Mouse (Mus musculus) stomach, postnatal 0 days (tissue): Measurements from ENCODE around the gene Car5b. TPM values are rescaled to one million over a fixed set of nuclear protein-coding genes. Genes with fewer than 3 reads are reported as not detected.

Experiments
- ATAC-seq: fragments of 200-750 bp; cut with Nextera tagmentation; 2 replicates; pipeline ENCODE4 v1.8.0; 2017; ENCODE audit not compliant: low FRiP score, low TSS enrichment
- DNase-seq: peaks from one replicate; pipeline ENCODE4 v3.0.0-alpha.2; 2016; ENCODE audit warnings: low spot score
- H3K27ac ChIP-seq: fragments of 300-500 bp; sonication (generic); replicated peaks from 2 replicates; pipeline ENCODE4 v1.5.1; 2014; ENCODE audit warnings: mild to moderate bottlenecking, control low read depth
- H3K27me3 ChIP-seq: fragments of 300-500 bp; sonication (generic); 2 replicates; pipeline ENCODE4 v1.6.1; 2014; ENCODE audit warnings: low read length; ENCODE audit not compliant: control insufficient read depth, insufficient read depth
- H3K36me3 ChIP-seq: fragments of 300-500 bp; sonication (generic); 2 replicates; pipeline ENCODE4 v1.6.1; 2014; ENCODE audit warnings: low read length, mixed read lengths; ENCODE audit not compliant: control insufficient read depth, insufficient read depth
- H3K4me1 ChIP-seq: fragments of 300-500 bp; sonication (generic); replicated peaks from 2 replicates; pipeline ENCODE4 v1.6.1; 2014; ENCODE audit warnings: antibody characterized with exemption; ENCODE audit not compliant: control insufficient read depth, insufficient read depth
- H3K4me2 ChIP-seq: fragments of 300-500 bp; sonication (generic); replicated peaks from 2 replicates; pipeline ENCODE4 v1.6.1; 2014; ENCODE audit warnings: low read depth, mild to moderate bottlenecking, control low read depth, moderate library complexity
- H3K4me3 ChIP-seq: fragments of 300-500 bp; sonication (generic); 2 replicates; pipeline ENCODE4 v1.5.1; 2014; ENCODE audit warnings: low read depth, low read length, control low read depth
- H3K9ac ChIP-seq: fragments of 300-500 bp; sonication (generic); 2 replicates; pipeline ENCODE4 v1.6.1; 2014; ENCODE audit warnings: mild to moderate bottlenecking, low read length, control low read depth, mixed read lengths
- H3K9me3 ChIP-seq: fragments of 300-500 bp; sonication (generic); 2 replicates; pipeline ENCODE4 v1.6.1; 2016; ENCODE audit warnings: low read length; ENCODE audit not compliant: control insufficient read depth
- CTCF ChIP-seq: IDR thresholded peaks from 2 replicates; pipeline ENCODE4 v1.5.1; 2016; ENCODE audit warnings: antibody characterized with exemption, low read depth, mild to moderate bottlenecking, moderate library complexity
- EP300 ChIP-seq: optimal IDR thresholded peaks from 2 replicates; pipeline ENCODE3; 2016; ENCODE audit warnings: antibody characterized with exemption
- WGBS: fragments of 180-500 bp; shearing (Covaris S2); extraction: QIAGEN DNeasy Blood & Tissue Kit; methylation state at CpG from one replicate; pipeline ENCODE4 v1.1.7; 2014; 5-methylcytosine and 5-hydroxymethylcytosine counted together
- polyA plus RNA-seq: library from polyadenylated mRNA; unstranded; fragments of >200 nt; fragmentation: Nextera tagmentation; extraction: Ambion mirVana; gene quantifications from 2 replicates; pipeline ENCODE4 v1.2.1, GENCODE M21; 2015

Car5b gene
- polyA plus RNA-seq, 1 experiment from 2014 or later = 3.8 TPM

DNA sequence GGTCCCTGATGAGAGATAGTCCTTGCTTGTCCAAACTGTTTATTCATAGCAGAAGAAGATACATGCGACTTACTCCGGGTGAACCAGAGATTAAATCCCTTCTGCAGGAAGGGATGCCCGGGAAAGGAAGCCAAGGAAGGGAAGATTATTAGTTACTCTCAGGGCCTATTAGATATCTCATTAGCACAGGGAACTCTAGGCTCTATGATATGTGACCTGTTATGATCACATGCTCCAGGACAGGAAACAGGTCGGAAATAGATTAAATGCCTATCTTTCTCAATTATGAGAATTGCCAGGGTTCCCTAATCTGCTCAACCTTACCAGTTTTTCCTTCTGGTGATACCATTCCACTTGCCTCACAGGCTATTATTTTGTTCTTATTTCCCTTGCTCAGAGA, 27.9 kb upstream of the Car5b start:
- 59% methylated on average over 4 of the region's 4 CpGs for WGBS
- TF ChIP-seq CTCF = no peak
- TF ChIP-seq EP300 = no peak
- no peaks in the 10 kb centered on the region for H3K27me3 ChIP-seq
- H3K4me2 ChIP-seq = no peak overlapping the region
- H3K27ac ChIP-seq = no peak overlapping the region
- no peaks in the 10 kb centered on the region for H3K36me3 ChIP-seq
- no peaks in the 10 kb centered on the region for H3K9me3 ChIP-seq
- H3K4me3 ChIP-seq = no peak overlapping the region
- no peak for DNase-seq
- H3K4me1 ChIP-seq = no peaks in the 10 kb centered on the region
- H3K9ac ChIP-seq = no peak overlapping the region
- ATAC-seq = no peak

DNA sequence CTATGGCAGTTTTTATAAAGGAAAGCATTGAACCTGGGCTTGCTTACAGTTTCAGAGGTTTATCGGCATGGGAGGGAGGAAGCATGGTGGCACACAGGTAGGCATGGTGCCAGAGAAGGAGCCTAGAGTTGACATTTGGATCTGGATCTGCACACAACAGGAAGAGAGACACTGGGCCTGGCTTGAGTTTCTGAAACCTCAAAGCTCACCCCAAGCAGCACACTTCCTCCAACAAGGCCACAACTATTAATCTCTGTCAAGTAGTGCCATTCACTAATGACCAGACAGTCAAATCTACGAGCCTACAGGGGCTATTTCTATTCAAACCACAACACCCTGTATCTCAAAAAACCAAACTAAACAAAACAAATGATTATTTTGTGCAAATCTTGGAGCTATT, 18.9 kb upstream of the Car5b start:
- H3K36me3 ChIP-seq = no peaks in the 10 kb centered on the region
- 66% methylated on average over 2 of the region's 2 CpGs for WGBS
- H3K4me1 ChIP-seq = no peaks in the 10 kb centered on the region
- no peak overlapping the region for H3K9ac ChIP-seq
- H3K27ac ChIP-seq = no peak overlapping the region
- no peaks in the 10 kb centered on the region for H3K9me3 ChIP-seq
- DNase-seq (no peak), ATAC-seq (no peak)
- H3K4me2 ChIP-seq = no peak overlapping the region
- H3K27me3 ChIP-seq = no peaks in the 10 kb centered on the region
- H3K4me3 ChIP-seq = no peak overlapping the region
- TF ChIP-seq CTCF (no peak), EP300 (no peak)

DNA sequence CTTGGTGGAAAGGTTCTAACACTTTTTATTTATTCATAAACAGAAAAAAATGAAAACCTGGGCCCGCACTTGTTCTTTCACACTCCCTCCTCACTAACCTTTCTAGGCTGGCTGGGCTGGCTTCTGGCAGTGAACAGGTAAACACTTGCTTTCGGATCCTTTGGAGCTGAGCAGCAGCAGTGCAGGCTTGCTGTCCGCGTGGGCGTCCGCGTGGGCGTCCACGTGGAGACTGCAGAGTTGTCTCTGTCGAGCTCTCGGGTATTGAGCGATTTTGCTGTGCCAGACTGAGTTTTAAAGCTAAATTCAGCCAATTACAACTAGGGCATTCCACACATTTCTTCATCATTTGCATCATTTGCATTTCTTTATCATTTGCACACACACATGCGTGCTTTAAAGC, 14.3 kb upstream of the Car5b start:
- H3K27me3 ChIP-seq = no peaks in the 10 kb centered on the region
- WGBS = 57% methylated on average over 13 of the region's 13 CpGs
- DNase-seq = no peak
- no peaks in the 10 kb centered on the region for H3K36me3 ChIP-seq
- no peaks in the 10 kb centered on the region for H3K9me3 ChIP-seq
- H3K4me1 ChIP-seq = no peaks in the 10 kb centered on the region
- no peak overlapping the region for H3K4me2 ChIP-seq
- TF ChIP-seq CTCF = no peak
- no peak for TF ChIP-seq EP300
- ATAC-seq = no peak
- H3K4me3 ChIP-seq = no peak overlapping the region
- H3K27ac ChIP-seq = no peak overlapping the region
- no peak overlapping the region for H3K9ac ChIP-seq

DNA sequence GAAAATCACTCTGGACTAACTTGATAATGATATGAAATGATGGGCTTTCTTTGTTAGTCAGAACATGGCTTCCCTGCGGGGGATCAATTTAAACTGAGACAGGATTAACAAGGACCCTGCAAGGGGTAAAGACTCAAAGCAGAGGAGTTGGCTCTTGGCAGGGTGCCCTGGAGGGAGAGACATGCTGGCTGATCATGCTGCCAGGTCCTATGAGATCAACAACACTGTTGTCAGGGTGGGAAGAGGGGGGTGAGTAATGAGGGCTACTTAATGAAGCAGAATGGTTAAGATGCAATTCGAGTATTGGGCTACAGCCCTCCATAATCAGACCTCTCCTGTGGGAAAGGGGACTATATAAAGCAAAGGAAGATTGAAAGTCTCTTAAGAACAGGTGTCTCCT, 11.1 kb upstream of the Car5b start:
- DNase-seq (no peak), ATAC-seq (no peak)
- Histone ChIP-seq H3K27ac (no peak overlapping the region), H3K4me2 (no peak overlapping the region), H3K27me3 (no peaks in the 10 kb centered on the region), H3K4me1 (no peaks in the 10 kb centered on the region), H3K9me3 (no peaks in the 10 kb centered on the region), H3K9ac (no peak overlapping the region), H3K36me3 (no peaks in the 10 kb centered on the region), H3K4me3 (no peak overlapping the region)
- TF ChIP-seq CTCF = no peak
- no peak for TF ChIP-seq EP300
- WGBS = 48% methylated on average over 2 of the region's 2 CpGs

DNA sequence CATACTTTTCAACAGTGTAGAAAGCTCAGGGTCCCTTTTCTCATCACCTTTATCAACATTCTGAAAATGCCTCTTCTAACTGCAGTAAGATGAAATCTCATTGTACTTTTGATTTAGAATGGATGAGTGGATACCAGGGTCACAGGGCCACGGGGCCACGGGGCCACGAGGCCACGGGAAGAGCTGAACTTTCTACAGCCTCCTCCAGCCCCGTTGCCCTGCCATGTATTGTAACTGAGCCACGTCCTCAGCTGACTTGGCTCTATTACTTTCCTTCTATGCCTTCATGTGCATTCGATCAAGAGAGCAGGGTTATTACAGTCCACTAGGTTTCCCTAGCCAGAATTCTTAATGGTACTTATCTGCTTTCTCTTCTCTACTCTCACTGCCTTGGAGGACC, 8.1 kb upstream of the Car5b start:
- Histone ChIP-seq H3K27ac (no peak overlapping the region), H3K4me2 (no peak overlapping the region), H3K27me3 (no peaks in the 10 kb centered on the region), H3K9ac (no peak overlapping the region), H3K4me3 (no peak overlapping the region), H3K36me3 (no peaks in the 10 kb centered on the region), H3K9me3 (no peaks in the 10 kb centered on the region), H3K4me1 (no peaks in the 10 kb centered on the region)
- 81% methylated on average over 7 of the region's 7 CpGs for WGBS
- ATAC-seq (no peak), DNase-seq (no peak)
- no peak for TF ChIP-seq CTCF
- TF ChIP-seq EP300 = no peak

DNA sequence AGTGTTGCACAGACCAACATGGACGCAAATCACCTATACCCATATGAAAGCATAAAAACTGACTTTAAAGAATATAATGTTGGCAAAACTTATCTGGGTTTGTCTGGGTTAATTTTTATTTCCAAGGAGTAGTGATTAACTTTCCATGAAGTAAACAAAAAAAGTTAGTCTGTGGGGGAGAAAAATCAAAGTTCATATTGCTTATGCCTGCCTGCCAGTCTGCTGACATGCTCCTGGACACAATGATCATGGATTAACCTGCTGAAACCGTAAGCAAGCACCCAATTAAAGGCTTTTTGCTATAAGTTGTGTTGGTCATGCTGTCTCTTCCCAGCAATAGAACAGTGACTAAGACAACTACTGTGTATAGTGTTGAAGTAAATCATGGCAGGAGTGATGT, 7.6 kb upstream of the Car5b start:
- TF ChIP-seq EP300 = no peak
- TF ChIP-seq CTCF = no peak
- H3K4me2 ChIP-seq = no peak overlapping the region
- no peaks in the 10 kb centered on the region for H3K36me3 ChIP-seq
- no peaks in the 10 kb centered on the region for H3K4me1 ChIP-seq
- H3K9ac ChIP-seq = no peak overlapping the region
- 83% methylated on average over 2 of the region's 2 CpGs for WGBS
- DNase-seq (no peak), ATAC-seq (no peak)
- H3K27ac ChIP-seq = no peak overlapping the region
- H3K4me3 ChIP-seq = no peak overlapping the region
- no peaks in the 10 kb centered on the region for H3K9me3 ChIP-seq
- no peaks in the 10 kb centered on the region for H3K27me3 ChIP-seq
